Mouse (Mus musculus): ENCODE results near the gene Mbtps1.

- peak; percentile 41; the same call in 1 of the 3 replicates for TF ChIP-seq GATA1 (IDR thresholded peaks at IDR 0.05; ENCODE audit: borderline replicate concordance, low read length)
- TF ChIP-seq FLI1 (IDR thresholded peaks at IDR 0.05; ENCODE audit: low read length) = no peak
These were observed 12.6 kb upstream of the Mbtps1 start for GRCm38 (mm10) chr8:119571135-119571534.

Measured in megakaryocyte, embryonic 14.5 days (primary cell).